Mouse (Mus musculus) monocyte, adult 2 months (primary cell): ENCODE data around the gene Chit1.
A peak's percentile ranks its signal among the peaks of the same experiment; 100 is the strongest.

Experiments
- DNase-seq, 2 experiments: peaks; one replicate each; pipeline ENCODE4 v3.0.0; 2022; ENCODE audit warnings: low spot score in 2 of 2, low read depth in 1 of 2

Gene Chit1

GRCm38 (mm10) chr1:134110979-134111378 lies at the start of gene Chit1:
TSS of gene Chit1 (plus strand) at chr1:134111242.
- DNase-seq: no peak

- DNase-seq: no peak
These were observed 49.1 kb upstream of the Chit1 start for GRCm38 (mm10) chr1:134061915-134062314.

- no peak for DNase-seq
These were observed 48.5 kb upstream of the Chit1 start for GRCm38 (mm10) chr1:134062411-134063085.

GRCm38 (mm10) chr1:134063086-134063772 lies 47.8 kb upstream of the Chit1 start:
- DNase-seq: no peak

GRCm38 (mm10) chr1:134063773-134064125 lies 47.3 kb upstream of the Chit1 start:
- DNase-seq: no peak

- no peak for DNase-seq
These were observed 46.7 kb upstream of the Chit1 start for GRCm38 (mm10) chr1:134064296-134064831.

GRCm38 (mm10) chr1:134065241-134065809 lies 45.7 kb upstream of the Chit1 start:
- DNase-seq: peak; percentile 74 to 86

GRCm38 (mm10) chr1:134066554-134066953 lies 44.5 kb upstream of the Chit1 start:
- no peak for DNase-seq

- no peak for DNase-seq
These were observed 43.9 kb upstream of the Chit1 start for GRCm38 (mm10) chr1:134067143-134067619.

- no peak for DNase-seq
These were observed 40.9 kb upstream of the Chit1 start for GRCm38 (mm10) chr1:134070099-134070669.

GRCm38 (mm10) chr1:134071411-134072018 lies 39.5 kb upstream of the Chit1 start:
- DNase-seq: no peak

GRCm38 (mm10) chr1:134073061-134073564 lies 37.9 kb upstream of the Chit1 start:
- no peak for DNase-seq

GRCm38 (mm10) chr1:134073658-134074057 lies 37.4 kb upstream of the Chit1 start:
- DNase-seq: no peak

GRCm38 (mm10) chr1:134074184-134074583 lies 36.9 kb upstream of the Chit1 start:
- no peak for DNase-seq

GRCm38 (mm10) chr1:134074606-134075005 lies 36.4 kb upstream of the Chit1 start:
- DNase-seq: no peak

- DNase-seq: no peak
These were observed 35.5 kb upstream of the Chit1 start for GRCm38 (mm10) chr1:134075532-134075931.

- no peak for DNase-seq
These were observed 34.3 kb upstream of the Chit1 start for GRCm38 (mm10) chr1:134076789-134077188.

GRCm38 (mm10) chr1:134077389-134078060 lies 33.5 kb upstream of the Chit1 start:
- DNase-seq: no peak

- no peak for DNase-seq
These were observed 32.8 kb upstream of the Chit1 start for GRCm38 (mm10) chr1:134078061-134078795.
